Mouse (Mus musculus) bone marrow macrophage, adult 2 months (primary cell): Measurements from ENCODE around the gene Usp12. TPM values are rescaled to one million over a fixed set of nuclear protein-coding genes. Genes with fewer than 3 reads are reported as not detected.

Source experiments
- H3K27ac ChIP-seq: 2 replicates; pipeline ENCODE4 v1.5.1; 2012; ENCODE audit warnings: low read depth, low read length; ENCODE audit not compliant: insufficient read depth
- H3K4me1 ChIP-seq: 2 replicates; pipeline ENCODE4 v1.6.1; 2012; ENCODE audit warnings: low read length; ENCODE audit not compliant: control insufficient read depth, insufficient read depth
- H3K4me3 ChIP-seq: 2 replicates; pipeline ENCODE4 v1.5.1; 2012; ENCODE audit warnings: mild to moderate bottlenecking, low read length, moderate library complexity; ENCODE audit not compliant: insufficient read depth
- CTCF ChIP-seq: IDR thresholded peaks from 2 replicates; pipeline ENCODE4 v1.5.1; 2012; ENCODE audit warnings: low read depth, mild to moderate bottlenecking, low read length, moderate library complexity
- POLR2A ChIP-seq: IDR thresholded peaks from 2 replicates; pipeline ENCODE4 v1.6.1; 2012; ENCODE audit warnings: mild to moderate bottlenecking, low read depth, low read length, borderline replicate concordance
- polyA plus RNA-seq: library from polyadenylated mRNA; stranded (reverse); fragments of >200 nt; gene quantifications from 2 replicates; pipeline ENCODE4 v1.2.4, GENCODE M21; 2012; ENCODE audit not compliant: missing spikeins, insufficient read depth, insufficient read length

Gene Usp12
- polyA plus RNA-seq, 1 experiment: 33.6 TPM

- H3K4me3 ChIP-seq: no peak overlapping the region
- no peak overlapping the region for H3K27ac ChIP-seq
- H3K4me1 ChIP-seq: peaks cover 2% of the 10 kb centered on the region; the same call in 1 of the 2 replicates
- TF ChIP-seq POLR2A: no peak
- TF ChIP-seq CTCF: no peak
Observed at GRCm38 (mm10) chr5:146703710-146704121, 91.1 kb downstream of the Usp12 start.

DNA sequence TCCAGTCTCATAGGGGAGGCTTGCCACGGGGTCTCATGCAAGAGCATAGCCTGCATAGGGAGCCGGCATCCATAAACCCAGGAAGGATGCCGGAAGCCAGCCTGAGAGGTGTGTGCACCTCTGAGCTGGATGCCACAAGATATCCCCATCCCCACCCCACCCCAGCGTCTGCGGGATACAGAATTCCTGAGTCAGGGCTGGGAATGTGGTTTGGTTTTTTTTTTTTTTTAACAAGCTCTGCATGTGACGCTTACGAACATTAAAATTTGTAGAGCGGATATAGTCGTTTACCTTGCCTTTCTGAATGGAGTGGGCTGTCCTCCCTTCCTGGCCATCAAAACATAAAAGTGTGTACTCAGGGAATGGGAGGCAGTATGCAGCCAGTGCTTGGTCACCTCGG is 94.7 kb downstream of the Usp12 start:
- TF ChIP-seq CTCF (no peak), POLR2A (no peak)
- Histone ChIP-seq H3K4me1 (peaks cover 2% of the 10 kb centered on the region; the same call in 1 of the 2 replicates), H3K4me3 (no peak overlapping the region), H3K27ac (no peak overlapping the region)

GRCm38 (mm10) chr5:146699433-146700019 is 95.3 kb downstream of the Usp12 start:
- no peak overlapping the region for H3K4me3 ChIP-seq
- TF ChIP-seq CTCF: no peak
- no peak for TF ChIP-seq POLR2A
- H3K4me1 ChIP-seq: peaks cover 2% of the 10 kb centered on the region; the same call in 1 of the 2 replicates
- H3K27ac ChIP-seq: no peak overlapping the region

DNA sequence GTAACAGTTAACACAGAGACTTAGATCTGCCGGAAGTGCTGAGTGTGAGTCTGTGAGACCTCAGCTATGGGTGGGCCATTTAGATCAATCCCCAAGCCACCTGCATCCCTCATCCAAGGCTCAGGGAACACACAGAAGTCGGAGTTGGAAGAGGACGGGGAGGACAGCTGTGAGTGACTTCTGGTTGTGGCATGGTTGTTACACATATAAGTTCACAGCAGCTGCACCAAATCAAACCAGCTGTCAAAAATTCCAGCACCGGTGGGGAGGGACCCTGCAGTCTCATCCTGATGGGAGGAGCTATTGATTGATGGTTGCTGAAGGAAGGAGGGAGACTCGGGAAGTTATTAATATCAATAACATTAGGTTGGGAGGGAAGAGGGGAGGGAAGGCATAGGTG is 99.3 kb downstream of the Usp12 start:
- Histone ChIP-seq H3K4me3 (no peak overlapping the region), H3K4me1 (peaks cover 12% of the 10 kb centered on the region), H3K27ac (no peak overlapping the region)
- no peak for TF ChIP-seq CTCF

DNA sequence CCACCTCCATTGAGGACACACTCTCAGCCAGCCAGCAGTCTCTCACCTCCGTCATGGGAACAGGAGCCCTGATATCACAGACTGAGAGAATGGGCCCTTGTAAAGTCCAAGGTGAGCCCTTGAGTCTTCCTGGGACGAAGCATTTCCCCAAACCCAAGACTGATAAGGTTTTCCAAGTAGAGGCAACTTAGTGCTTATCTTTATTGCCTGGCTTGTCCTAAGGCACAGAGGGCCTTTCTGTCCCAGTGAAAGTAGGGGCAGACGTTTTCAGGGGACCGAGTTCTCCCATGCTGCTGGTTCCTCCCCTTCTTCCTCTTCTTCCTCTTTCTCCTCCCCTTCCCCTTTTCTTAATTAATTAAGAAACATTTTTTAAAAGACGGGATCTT is 101.8 kb downstream of the Usp12 start:
- TF ChIP-seq POLR2A (no peak), CTCF (no peak)
- Histone ChIP-seq H3K4me3 (no peak overlapping the region), H3K27ac (no peak overlapping the region), H3K4me1 (peaks cover 10% of the 10 kb centered on the region)

- TF ChIP-seq POLR2A: no peak
- no peak for TF ChIP-seq CTCF
Observed at GRCm38 (mm10) chr5:146692361-146692975, 102.3 kb downstream of the Usp12 start.

GRCm38 (mm10) chr5:146691745-146692144 is 103.1 kb downstream of the Usp12 start:
- H3K4me1 ChIP-seq: peaks cover 10% of the 10 kb centered on the region
- no peak overlapping the region for H3K27ac ChIP-seq
- TF ChIP-seq CTCF (no peak), POLR2A (no peak)
- H3K4me3 ChIP-seq: no peak overlapping the region

More at GRCm38 (mm10) chr5:146692361-146692975, 102.3 kb downstream of the Usp12 start:
- H3K4me1 ChIP-seq: peaks cover 10% of the 10 kb centered on the region
- H3K27ac ChIP-seq: no peak overlapping the region
- H3K4me3 ChIP-seq: no peak overlapping the region

GRCm38 (mm10) chr5:146687541-146688313 is 107.1 kb downstream of the Usp12 start:
- Histone ChIP-seq H3K27ac (no peak overlapping the region), H3K4me1 (peaks cover 2% of the 10 kb centered on the region), H3K4me3 (no peak overlapping the region)
- TF ChIP-seq CTCF: no peak
- no peak for TF ChIP-seq POLR2A

DNA sequence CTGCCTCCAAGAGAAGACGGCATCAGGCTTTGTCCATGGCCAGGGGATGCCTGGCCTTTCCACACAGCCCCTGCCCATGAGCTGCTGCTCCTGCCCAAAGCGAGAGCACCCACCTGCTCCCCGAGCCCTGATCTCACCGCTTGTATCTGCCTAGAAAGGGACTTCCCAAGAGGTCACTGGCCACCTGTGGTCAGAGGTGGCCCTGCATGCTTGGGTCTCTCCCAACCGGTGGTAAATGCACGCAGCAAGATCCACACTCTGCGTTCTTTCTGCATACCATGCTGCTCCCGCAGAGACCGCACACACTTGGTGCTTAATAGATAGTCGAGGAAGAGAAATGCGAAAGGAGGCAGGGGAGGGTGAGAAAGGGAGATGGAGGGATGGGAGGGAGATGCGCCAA is 107.9 kb downstream of the Usp12 start:
- no peak overlapping the region for H3K27ac ChIP-seq
- TF ChIP-seq CTCF (no peak), POLR2A (no peak)
- H3K4me3 ChIP-seq: no peak overlapping the region
- H3K4me1 ChIP-seq: peaks cover 4% of the 10 kb centered on the region

Other genes starting within 250 kb of the Usp12 start
- gene Gm3415, start 238.9 kb downstream of the Usp12 start, polyA plus RNA-seq: not detected in 2 replicates
- not detected in 2 replicates for gene Gpr12, start 209.8 kb downstream of the Usp12 start, polyA plus RNA-seq
- 45.4 and 142 TPM in 2 replicates for gene Rpl21, start 37.9 kb upstream of the Usp12 start, polyA plus RNA-seq
- not detected in 2 replicates for gene Rasl11a, start 50.1 kb upstream of the Usp12 start, polyA plus RNA-seq
- 37.0 and 40.8 TPM in 2 replicates for gene Gtf3a, start 153.7 kb upstream of the Usp12 start, polyA plus RNA-seq
- 15.5 and 19.6 TPM in 2 replicates for gene Mtif3, start 168.8 kb upstream of the Usp12 start, polyA plus RNA-seq